Mouse (Mus musculus) liver, adult 2 months (tissue): ENCODE measurements around the gene Clmn. TPM values are rescaled to one million over a fixed set of nuclear protein-coding genes. Genes with fewer than 3 reads are reported as not detected.

Experiments used
- DNase-seq: peaks from one replicate; pipeline ENCODE4 v3.0.0-alpha.2; 2011; ENCODE audit warnings: low read depth, low spot score; ENCODE audit errors: extremely low read depth
- H3K27ac ChIP-seq: fragments of 200-500 bp; replicated peaks from 2 replicates; pipeline ENCODE4 v1.5.1; 2012; ENCODE audit warnings: low read depth, mild to moderate bottlenecking, control low read depth, inconsistent platforms, low read length; ENCODE audit not compliant: insufficient read depth
- H3K27me3 ChIP-seq: fragments of 200-500 bp; 2 replicates; pipeline ENCODE4 v1.6.1; 2012; ENCODE audit warnings: mild to moderate bottlenecking, moderate library complexity, low read length, inconsistent platforms; ENCODE audit not compliant: control insufficient read depth, insufficient read depth
- H3K36me3 ChIP-seq: fragments of 200-500 bp; 2 replicates; pipeline ENCODE4 v1.6.1; 2012; ENCODE audit warnings: low read length, inconsistent platforms; ENCODE audit not compliant: control insufficient read depth, insufficient read depth
- H3K4me1 ChIP-seq: fragments of 200-500 bp; 2 replicates; pipeline ENCODE4 v1.6.1; 2011; ENCODE audit warnings: low read length; ENCODE audit not compliant: control insufficient read depth, insufficient read depth
- H3K4me3 ChIP-seq: fragments of 200-500 bp; 2 replicates; pipeline ENCODE4 v1.5.1; 2011; ENCODE audit warnings: low read depth, mild to moderate bottlenecking, control low read depth, low read length, moderate library complexity; ENCODE audit not compliant: insufficient read depth
- H3K79me2 ChIP-seq: fragments of 200-500 bp; 2 replicates; pipeline ENCODE4 v1.6.1; 2012; ENCODE audit warnings: inconsistent platforms, mild to moderate bottlenecking, low read length, moderate library complexity; ENCODE audit not compliant: control insufficient read depth, insufficient read depth
- H3K9ac ChIP-seq: fragments of 200-500 bp; 2 replicates; pipeline ENCODE4 v1.6.1; 2012; ENCODE audit warnings: low read depth, mild to moderate bottlenecking, control low read depth, inconsistent platforms, low read length
- CTCF ChIP-seq: fragments of 200-500 bp; IDR thresholded peaks from 2 replicates; pipeline ENCODE4 v1.5.1; 2011; ENCODE audit warnings: low read depth, low read length, control low read depth
- POLR2A ChIP-seq: fragments of 200-500 bp; IDR thresholded peaks from 2 replicates; pipeline ENCODE4 v1.6.1; 2011; ENCODE audit warnings: low read length, control low read depth; ENCODE audit not compliant: insufficient read depth; ENCODE audit errors: extremely low read depth
- WGBS: fragments of 180-500 bp; shearing (Covaris S2); methylation state at CpG from one replicate; pipeline ENCODE4 v1.1.7; 2018; 5-methylcytosine and 5-hydroxymethylcytosine counted together
- polyA plus RNA-seq: library from polyadenylated mRNA; depleted of rRNA; stranded (reverse); fragments of >200 nt; gene quantifications from 2 replicates; pipeline ENCODE4 v1.2.3, GENCODE M21; 2012
- total RNA-seq: library from RNA; depleted of rRNA; stranded (reverse); fragments of >200 nt; gene quantifications from 2 replicates; pipeline ENCODE4 v1.2.3, GENCODE M21; 2014

Gene Clmn
- total and polyA plus RNA-seq, 2 experiments: 13.7 to 20.4 TPM

- Histone ChIP-seq H3K9ac (no peak overlapping the region), H3K27me3 (no peaks in the 10 kb centered on the region), H3K79me2 (peaks cover 23% of the 10 kb centered on the region; the same call in 1 of the 2 replicates), H3K27ac (no peak overlapping the region), H3K36me3 (no peaks in the 10 kb centered on the region), H3K4me1 (peaks cover 11% of the 10 kb centered on the region), H3K4me3 (no peak overlapping the region)
- no peak for DNase-seq
- TF ChIP-seq POLR2A: no peak
- TF ChIP-seq CTCF: no peak
- 66% methylated on average over 4 of the region's 4 CpGs for WGBS
Measured at GRCm38 (mm10) chr12:104753686-104754085, 111.2 kb downstream of the Clmn start.

GRCm38 (mm10) chr12:104751814-104752765 is 112.8 kb downstream of the Clmn start, which contains the start of gene Dicer1:
Dicer1 (minus strand) TSS chr12:104751952.
- DNase-seq: peak; percentile 77

DNA sequence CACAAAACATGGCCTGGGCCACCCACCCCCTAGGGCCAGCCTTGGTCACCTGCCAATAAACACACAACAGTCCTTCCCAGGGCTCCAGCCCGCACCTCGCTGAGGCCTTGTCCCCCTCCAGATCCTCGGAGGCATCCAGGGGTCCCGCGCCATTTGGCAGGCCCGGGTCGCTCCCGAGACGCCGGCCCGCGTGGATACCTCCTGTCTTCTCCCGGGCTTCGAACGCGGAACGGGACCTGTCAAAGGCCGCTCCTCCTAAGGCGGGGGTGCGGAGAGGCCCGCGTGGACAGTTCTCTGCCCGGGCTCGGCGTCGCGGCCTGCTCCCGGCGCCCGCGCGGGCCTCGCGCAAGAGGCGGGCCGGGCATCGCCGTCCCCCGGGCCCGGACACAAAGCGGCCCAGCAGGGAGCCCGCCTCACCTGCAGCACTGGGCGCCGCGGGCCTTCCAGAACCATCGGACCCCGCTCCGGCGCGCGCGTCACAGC is 113.5 kb downstream of the Clmn start:
- no peak for TF ChIP-seq POLR2A
- TF ChIP-seq CTCF: no peak
- Histone ChIP-seq H3K27ac (peak overlapping the region; percentile 44), H3K36me3 (no peaks in the 10 kb centered on the region), H3K4me3 (peak overlapping the region; percentile 92), H3K9ac (peak overlapping the region; percentile 94), H3K79me2 (peaks cover 34% of the 10 kb centered on the region), H3K4me1 (peaks cover 20% of the 10 kb centered on the region), H3K27me3 (no peaks in the 10 kb centered on the region)
- 1% methylated on average over 52 of the region's 52 CpGs for WGBS
- DNase-seq: no peak

More at GRCm38 (mm10) chr12:104751814-104752765, 112.8 kb downstream of the Clmn start, which contains the start of gene Dicer1:
- Histone ChIP-seq H3K79me2 (peaks cover 32% of the 10 kb centered on the region), H3K4me1 (peaks cover 17% of the 10 kb centered on the region), H3K27ac (peak within 1 kb of the TSS; percentile 56), H3K36me3 (no peaks in the 10 kb centered on the region), H3K4me3 (peak within 1 kb of the TSS; percentile 92), H3K9ac (peak within 1 kb of the TSS; percentile 94), H3K27me3 (no peaks in the 10 kb centered on the region)
- TF ChIP-seq CTCF (no peak), POLR2A (peak; percentile 59; the same call in 1 of the 2 replicates)
- WGBS: under 1% methylated on average over 75 of the region's 94 CpGs

DNA sequence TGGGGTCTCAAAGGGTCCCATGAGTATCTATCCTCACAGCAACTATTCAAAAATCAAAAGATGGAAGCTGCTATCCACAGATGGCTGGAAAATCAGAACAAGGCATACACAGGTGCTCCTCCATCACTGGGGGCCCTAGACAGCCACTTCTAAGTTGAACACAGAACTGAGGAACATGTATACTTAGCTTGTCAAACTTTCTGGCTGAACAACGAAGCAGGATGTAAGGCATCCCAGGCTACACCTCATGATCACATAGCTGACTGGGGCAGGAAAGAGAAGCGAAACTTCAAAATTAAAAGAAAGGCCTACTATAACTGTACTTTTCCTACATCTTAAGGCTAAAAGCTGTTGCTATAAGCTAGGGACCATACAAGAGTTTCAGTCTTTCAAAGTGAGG is 115.9 kb downstream of the Clmn start:
- H3K36me3 ChIP-seq: no peaks in the 10 kb centered on the region
- H3K4me3 ChIP-seq: no peak overlapping the region
- peaks cover 43% of the 10 kb centered on the region for H3K79me2 ChIP-seq
- TF ChIP-seq POLR2A (no peak), CTCF (no peak)
- WGBS: 59% methylated on average over 2 of the region's 2 CpGs
- DNase-seq: no peak
- no peak overlapping the region for H3K9ac ChIP-seq
- peaks cover 25% of the 10 kb centered on the region for H3K4me1 ChIP-seq
- H3K27ac ChIP-seq: no peak overlapping the region
- H3K27me3 ChIP-seq: no peaks in the 10 kb centered on the region

DNA sequence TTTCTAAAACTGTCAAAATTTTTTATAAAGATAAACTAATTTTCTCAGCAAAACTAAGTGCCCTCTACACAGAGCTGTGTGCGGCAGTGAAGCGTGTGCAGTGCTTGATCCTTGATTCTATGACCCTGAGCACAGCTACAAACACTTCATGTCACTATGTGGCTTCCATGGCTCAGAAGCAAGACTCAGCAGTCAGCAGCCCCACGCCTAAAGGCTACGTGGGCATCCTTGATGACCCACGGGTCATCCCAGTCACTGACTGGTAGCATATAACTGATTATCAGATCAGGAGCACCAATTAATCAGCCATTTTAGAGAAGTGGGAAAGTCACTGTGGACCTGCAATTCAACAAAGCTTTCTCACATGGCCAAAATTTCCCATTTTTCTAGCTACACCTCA is 117.6 kb downstream of the Clmn start:
- 73% methylated on average over 5 of the region's 5 CpGs for WGBS
- Histone ChIP-seq H3K4me3 (no peak overlapping the region), H3K36me3 (no peaks in the 10 kb centered on the region), H3K79me2 (peaks cover 52% of the 10 kb centered on the region), H3K4me1 (peaks cover 28% of the 10 kb centered on the region), H3K27ac (peak overlapping the region; percentile 2), H3K27me3 (no peaks in the 10 kb centered on the region), H3K9ac (no peak overlapping the region)
- no peak for DNase-seq
- TF ChIP-seq POLR2A (no peak), CTCF (no peak)

DNA sequence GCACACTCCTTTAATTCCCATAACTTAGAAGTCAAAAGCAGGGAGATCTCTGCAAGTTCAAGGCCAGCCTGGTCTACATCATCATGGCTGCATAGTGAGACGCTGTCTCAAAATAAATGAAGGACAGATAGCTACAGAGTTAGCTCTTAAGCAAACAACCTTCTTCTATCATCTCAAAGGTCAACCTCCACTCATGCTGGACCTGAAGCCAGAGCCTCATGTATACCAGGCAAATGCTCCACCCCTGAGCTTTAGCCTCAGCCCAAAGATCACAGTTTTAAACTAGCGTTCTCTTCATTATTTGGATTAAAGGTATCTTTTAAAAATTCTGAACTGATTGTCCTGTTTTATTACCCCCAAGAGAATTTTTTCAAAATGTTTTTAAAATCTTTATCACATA is 118.3 kb downstream of the Clmn start:
- no peak overlapping the region for H3K27ac ChIP-seq
- H3K79me2 ChIP-seq: peaks cover 54% of the 10 kb centered on the region
- H3K27me3 ChIP-seq: no peaks in the 10 kb centered on the region
- no peak for TF ChIP-seq CTCF
- TF ChIP-seq POLR2A: no peak
- peaks cover 30% of the 10 kb centered on the region for H3K4me1 ChIP-seq
- no peak overlapping the region for H3K9ac ChIP-seq
- 25% methylated on average over 2 of the region's 2 CpGs for WGBS
- peak; percentile 90 for DNase-seq
- no peaks in the 10 kb centered on the region for H3K36me3 ChIP-seq
- no peak overlapping the region for H3K4me3 ChIP-seq
